Mouse (Mus musculus) CD4-positive helper T cell, adult 2 months (primary cell): ENCODE measurements around the gene Tox3.

Experiments
- DNase-seq: peaks from one replicate; pipeline ENCODE4 v3.0.0-alpha.2; 2012; ENCODE audit warnings: low read depth, missing footprints, low spot score

Tox3 gene

GRCm38 (mm10) chr8:90243957-90244356 is 104.2 kb downstream of the Tox3 start:
- DNase-seq: no peak

GRCm38 (mm10) chr8:90242351-90242750 is 105.8 kb downstream of the Tox3 start:
- no peak for DNase-seq

- no peak for DNase-seq
These were observed 106.7 kb downstream of the Tox3 start for GRCm38 (mm10) chr8:90241461-90241860.

GRCm38 (mm10) chr8:90232501-90232900 is 115.6 kb downstream of the Tox3 start:
- DNase-seq: no peak

GRCm38 (mm10) chr8:90224172-90224571 is 124.0 kb downstream of the Tox3 start:
- no peak for DNase-seq

- no peak for DNase-seq
These were observed 138.8 kb downstream of the Tox3 start for GRCm38 (mm10) chr8:90209105-90210037.
